Comparison of ENCODE assay signal across 18 mouse cellular contexts in the genomic region with DNA sequence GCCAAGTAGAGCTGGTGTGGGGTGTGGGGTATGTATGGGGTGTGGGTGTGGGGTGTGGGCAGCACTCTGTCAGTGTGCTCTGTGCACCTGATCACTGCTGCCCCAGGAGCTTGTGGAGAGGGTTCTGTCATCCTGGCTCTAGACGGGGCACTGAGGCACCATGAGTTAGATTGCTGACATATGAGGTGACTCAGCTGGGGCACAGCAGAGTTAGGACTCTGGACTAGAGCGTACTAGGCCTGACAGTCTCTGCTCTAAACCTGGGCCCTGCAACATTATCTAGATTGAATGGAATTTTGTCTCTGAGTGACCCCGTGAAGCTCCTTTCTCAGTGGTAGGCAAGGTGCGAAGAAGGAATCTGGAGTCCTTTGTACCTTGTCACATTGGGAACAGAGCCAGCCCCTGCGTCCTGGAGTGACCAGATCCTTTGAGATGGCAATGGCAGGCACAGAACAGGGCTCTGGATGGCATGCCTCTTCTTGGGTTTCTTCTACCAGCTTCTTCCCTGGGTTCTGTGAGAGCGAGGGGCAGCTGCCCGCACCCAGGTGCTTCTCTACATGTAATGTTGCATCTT. TPM values are rescaled to one million over a fixed set of nuclear protein-coding genes. Genes with fewer than 3 reads are reported as not detected.
DNase-seq lines count a peak whose midpoint lies in the region; ATAC-seq and TF ChIP-seq lines count a peak whose summit lies in the region.
"Had no signal": no experiment of that assay in that cellular context is flagged by ENCODE, and none has a peak within 500 bp of the region (broad histone marks: within the 10 kb centered on the region; RNA-seq: fewer than 3 reads in every experiment).

No protein-coding gene starts in this region.

- H3K27me3 ChIP-seq in heart, embryonic 10.5 days (ENCODE audit: insufficient read depth, poor library complexity, severe bottlenecking) = no peaks in the 10 kb centered on the region
- no peaks in the 10 kb centered on the region for H3K27me3 ChIP-seq in liver, adult 2 months (ENCODE audit: control insufficient read depth, insufficient read depth, low read length)
- H3K27me3 ChIP-seq in liver, embryonic 11.5 days (replicated peaks; ENCODE audit: control insufficient read depth, insufficient read depth, low read length) = no peaks in the 10 kb centered on the region
- H3K27me3 ChIP-seq in stomach, postnatal 0 days (ENCODE audit: control insufficient read depth, insufficient read depth, low read length) = no peaks in the 10 kb centered on the region
- H3K27me3 ChIP-seq: embryonic facial prominence, embryonic 13.5 days; midbrain, embryonic 13.5 days; neural tube, embryonic 15.5 days had no signal

- H3K9me3 ChIP-seq in heart, embryonic 10.5 days = no peaks in the 10 kb centered on the region
- no peaks in the 10 kb centered on the region for H3K9me3 ChIP-seq in liver, embryonic 11.5 days (ENCODE audit: control insufficient read depth, low read length)
- H3K9me3 ChIP-seq in stomach, postnatal 0 days (ENCODE audit: control insufficient read depth, low read length) = no peaks in the 10 kb centered on the region
- H3K9me3 ChIP-seq: embryonic facial prominence, embryonic 13.5 days; midbrain, embryonic 13.5 days; neural tube, embryonic 15.5 days had no signal

- DNase-seq in heart, embryonic 10.5 days (ENCODE audit: low spot score) = no peak
- DNase-seq in heart, adult 8-10 months (ENCODE audit: low spot score) = no peak
- peak; percentile 68 for DNase-seq in liver, adult 2 months (ENCODE audit: extremely low read depth, low read depth, low spot score)
- no peak for DNase-seq in liver, embryonic 11.5 days (ENCODE audit: low spot score)
- peak; percentile 75 for DNase-seq in kidney, adult 9 months
- DNase-seq in stomach, postnatal 0 days (ENCODE audit: low spot score) = no peak
- no peak for DNase-seq in left cerebral cortex, postnatal 25 days (ENCODE audit: low spot score in 2 of 2)
- DNase-seq in left cerebral cortex, postnatal 10 days (ENCODE audit: extremely low spot score in 1 of 2, low spot score in 2 of 2) = no peak
- DNase-seq: adrenal gland, postnatal 25 days; cerebellum, adult 2 months; gastrocnemius, postnatal 14 days; layer of hippocampus, adult 9-11 months; right cerebral cortex, postnatal 4 days; thymus, postnatal 36 days had no signal

- no peak for ATAC-seq in liver, embryonic 11.5 days (replicated peaks; ENCODE audit: low FRiP score)
- ATAC-seq in stomach, postnatal 0 days (ENCODE audit: low FRiP score, low TSS enrichment) = peak; percentile 65; the same call in 1 of the 2 replicates
- ATAC-seq: midbrain, embryonic 13.5 days had no signal

- intact Hi-C loops in left cerebral cortex, postnatal 25 days (cut with DNase I) = no loop called here
- intact Hi-C loops in left cerebral cortex, postnatal 10 days (cut with DNase I) = no loop called here

- peaks cover 64% of the 10 kb centered on the region for H3K4me1 ChIP-seq in heart, embryonic 10.5 days
- peaks cover 8% of the 10 kb centered on the region for H3K4me1 ChIP-seq in liver, adult 2 months (ENCODE audit: control insufficient read depth, insufficient read depth, low read length)
- H3K4me1 ChIP-seq in liver, embryonic 11.5 days (replicated peaks; ENCODE audit: control insufficient read depth, insufficient read depth, low read length) = peaks cover 2% of the 10 kb centered on the region
- H3K4me1 ChIP-seq in stomach, postnatal 0 days (replicated peaks; ENCODE audit: control insufficient read depth, insufficient read depth) = no peaks in the 10 kb centered on the region

- TF ChIP-seq CTCF in liver, adult 2 months (IDR thresholded peaks at IDR 0.05; ENCODE audit: low read depth, low read length) = no peak
- no peak for TF ChIP-seq CTCF in stomach, postnatal 0 days (IDR thresholded peaks at IDR 0.05; ENCODE audit: low read depth)

- H3K27ac ChIP-seq in heart, embryonic 10.5 days = peak overlapping the region; percentile 22; the same call in 1 of the 2 replicates
- no peak overlapping the region for H3K27ac ChIP-seq in liver, adult 2 months (replicated peaks; ENCODE audit: insufficient read depth, low read depth, low read length)
- H3K27ac ChIP-seq in liver, embryonic 11.5 days (ENCODE audit: low read depth, low read length) = no peak overlapping the region
- no peak overlapping the region for H3K27ac ChIP-seq in stomach, postnatal 0 days (replicated peaks)
- H3K27ac ChIP-seq: embryonic facial prominence, embryonic 13.5 days; midbrain, embryonic 13.5 days; neural tube, embryonic 15.5 days had no signal

- no peak overlapping the region for H3K9ac ChIP-seq in liver, adult 2 months (ENCODE audit: low read depth, low read length)
- H3K9ac ChIP-seq in liver, embryonic 11.5 days (ENCODE audit: low read depth, low read length) = no peak overlapping the region
- no peak overlapping the region for H3K9ac ChIP-seq in stomach, postnatal 0 days (ENCODE audit: low read length)
- H3K9ac ChIP-seq: embryonic facial prominence, embryonic 13.5 days; midbrain, embryonic 13.5 days; neural tube, embryonic 15.5 days had no signal

- no peak for TF ChIP-seq EP300 in stomach, postnatal 0 days (optimal IDR thresholded peaks at IDR 0.05)

- H3K79me2 ChIP-seq in liver, adult 2 months (ENCODE audit: control insufficient read depth, insufficient read depth, low read length) = peaks cover 59% of the 10 kb centered on the region

- H3K4me2 ChIP-seq in liver, embryonic 11.5 days = no peak overlapping the region
- no peak overlapping the region for H3K4me2 ChIP-seq in stomach, postnatal 0 days (replicated peaks; ENCODE audit: low read depth)
- H3K4me2 ChIP-seq: embryonic facial prominence, embryonic 13.5 days; midbrain, embryonic 13.5 days; neural tube, embryonic 15.5 days had no signal

- H3K36me3 ChIP-seq in heart, embryonic 10.5 days = no peaks in the 10 kb centered on the region
- H3K36me3 ChIP-seq in liver, adult 2 months (ENCODE audit: control insufficient read depth, insufficient read depth, low read length) = no peaks in the 10 kb centered on the region
- H3K36me3 ChIP-seq in liver, embryonic 11.5 days (ENCODE audit: control insufficient read depth, insufficient read depth, low read length) = no peaks in the 10 kb centered on the region
- no peaks in the 10 kb centered on the region for H3K36me3 ChIP-seq in stomach, postnatal 0 days (ENCODE audit: control insufficient read depth, insufficient read depth, low read length)
- H3K36me3 ChIP-seq: midbrain, embryonic 13.5 days; neural tube, embryonic 15.5 days had no signal

- TF ChIP-seq POLR2A in liver, adult 2 months (IDR thresholded peaks at IDR 0.05; ENCODE audit: extremely low read depth, insufficient read depth, low read length) = no peak

- WGBS in heart, embryonic 10.5 days = 47% methylated on average over 7 of the region's 7 CpGs
- 42% methylated on average over 7 of the region's 7 CpGs for WGBS in liver, adult 2 months
- 79% methylated on average over 7 of the region's 7 CpGs for WGBS in liver, embryonic 11.5 days
- whole genome bisulfite sequencing in stomach, postnatal 0 days = 69% methylated on average over 7 of the region's 7 CpGs

- H3K4me3 ChIP-seq in heart, embryonic 10.5 days = no peak overlapping the region
- no peak overlapping the region for H3K4me3 ChIP-seq in liver, adult 2 months (ENCODE audit: insufficient read depth, low read depth, low read length)
- H3K4me3 ChIP-seq in liver, embryonic 11.5 days (ENCODE audit: low read depth, low read length) = no peak overlapping the region
- H3K4me3 ChIP-seq in stomach, postnatal 0 days (ENCODE audit: low read depth, low read length) = no peak overlapping the region
- H3K4me3 ChIP-seq: embryonic facial prominence, embryonic 13.5 days; midbrain, embryonic 13.5 days; myocyte; neural tube, embryonic 15.5 days had no signal

RNA-seq across cellular contexts. Expression of a gene that starts 20.2 kb away (rescaled TPM):
- 18.3 and 20.4 TPM in 2 replicates for polyA plus RNA-seq in heart, embryonic 10.5 days (2016; fragmentation: Nextera tagmentation; extraction: Ambion mirVana)
- total RNA-seq in heart, adult 8-10 months (2022) = 10 to 100 TPM; 14.0 to 18.6 (median 17.7) TPM
- total RNA-seq in liver, adult 2 months (2014; rRNA removed) = 13.6 and 14.0 TPM in 2 replicates
- polyA plus RNA-seq in liver, adult 2 months (2012; rRNA removed) = 8.2 and 10.3 TPM in 2 replicates
- 14.8 and 15.4 TPM in 2 replicates for polyA plus RNA-seq in liver, embryonic 11.5 days (2014; fragmentation: Nextera tagmentation; extraction: Ambion mirVana)
- polyA plus RNA-seq in stomach, postnatal 0 days (2015; fragmentation: Nextera tagmentation; extraction: Ambion mirVana) = 10.6 and 10.8 TPM in 2 replicates
- 100 to 1,000 TPM; 118 to 122 TPM for total RNA-seq in left cerebral cortex, postnatal 25 days (2021)
- total RNA-seq in left cerebral cortex, postnatal 10 days (2021) = 100 to 1,000 TPM; 102 to 110 TPM

Comparison
In these comparisons a context has a peak if more than half of its experiments do, and no peak if none do; other contexts are left out.
1. DNase-seq: peak in liver, adult 2 months (single experiment) and kidney, adult 9 months (single experiment); none in heart, embryonic 10.5 days (single experiment), heart, adult 8-10 months (single experiment), liver, embryonic 11.5 days (single experiment), stomach, postnatal 0 days (single experiment), left cerebral cortex, postnatal 25 days (0 of 2) and left cerebral cortex, postnatal 10 days (0 of 2).